Mouse (Mus musculus) stomach, postnatal 0 days (tissue): Measurements from ENCODE around the gene Thrsp.

Source experiments
- CTCF ChIP-seq: IDR thresholded peaks from 2 replicates; pipeline ENCODE4 v1.5.1; 2016; ENCODE audit warnings: antibody characterized with exemption, low read depth, mild to moderate bottlenecking, moderate library complexity
- EP300 ChIP-seq: optimal IDR thresholded peaks from 2 replicates; pipeline ENCODE3; 2016; ENCODE audit warnings: antibody characterized with exemption

DNA sequence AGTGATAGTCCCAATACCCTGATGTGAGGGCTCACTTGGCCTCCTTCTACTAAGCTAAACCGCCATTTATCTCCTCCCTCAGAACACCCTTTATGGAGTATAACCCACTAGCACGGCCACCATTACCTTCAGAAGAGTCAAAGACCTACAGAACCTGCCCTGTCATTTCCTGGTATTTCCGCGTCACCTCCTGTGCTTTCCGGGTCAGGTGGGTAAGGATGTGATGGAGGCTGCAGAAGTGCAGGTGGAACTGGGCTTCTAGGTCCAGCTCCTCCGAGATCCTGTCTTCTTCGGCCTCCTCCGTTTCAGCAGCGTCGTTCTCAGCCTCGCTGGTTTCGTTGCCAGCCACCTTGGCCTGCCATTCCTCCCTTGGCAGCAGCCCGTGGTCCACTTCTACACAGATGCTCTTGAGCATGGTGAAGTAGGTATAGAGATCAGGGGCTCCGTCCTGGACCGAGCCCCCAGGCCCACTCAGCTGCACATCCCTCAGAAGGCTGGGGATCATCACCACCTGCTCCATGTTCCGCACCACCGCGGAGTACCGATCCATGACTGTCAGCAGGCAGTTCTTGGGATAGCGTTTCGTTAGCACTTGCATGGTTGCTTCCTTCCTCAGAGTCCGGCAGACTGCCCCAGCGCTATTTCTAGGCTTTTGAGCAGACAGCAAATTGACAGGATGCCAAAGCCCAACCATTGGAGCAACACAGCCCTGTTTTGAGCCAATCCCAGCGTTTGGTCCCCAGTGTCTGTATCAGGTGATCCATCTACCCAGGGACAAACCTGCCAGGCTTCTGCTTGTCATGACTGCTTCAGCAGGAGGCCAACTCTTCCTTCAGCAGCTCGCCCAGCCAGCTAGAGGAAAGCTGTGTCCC lies at the start of gene Thrsp:
- TF ChIP-seq CTCF (no peak), EP300 (no peak)
